Mouse (Mus musculus) forebrain, postnatal 0 days (tissue): Measurements from ENCODE around the gene Ttpal. TPM values are rescaled to one million over a fixed set of nuclear protein-coding genes. Genes with fewer than 3 reads are reported as not detected.

Experiments
- ATAC-seq: fragments of 200-750 bp; cut with Nextera tagmentation; 2 replicates; pipeline ENCODE4 v1.8.0; 2017; ENCODE audit warnings: mild to moderate bottlenecking, moderate library complexity
- DNase-seq: peaks from one replicate; pipeline ENCODE4 v3.0.0-alpha.2; 2015
- H3K27ac ChIP-seq: fragments of 300-500 bp; sonication (generic); 2 replicates; pipeline ENCODE4 v1.5.1; 2014; ENCODE audit warnings: low read depth, mild to moderate bottlenecking, antibody characterized with exemption, low read length, moderate library complexity, mixed read lengths
- H3K27me3 ChIP-seq: fragments of 300-500 bp; sonication (generic); 2 replicates; pipeline ENCODE4 v1.6.1; 2014; ENCODE audit warnings: mild to moderate bottlenecking, low read length, mixed read lengths; ENCODE audit not compliant: insufficient read depth
- H3K36me3 ChIP-seq: fragments of 300-500 bp; sonication (generic); 2 replicates; pipeline ENCODE4 v1.6.1; 2014; ENCODE audit warnings: mild to moderate bottlenecking, moderate library complexity; ENCODE audit not compliant: insufficient read depth
- H3K4me1 ChIP-seq: fragments of 300-500 bp; sonication (generic); 2 replicates; pipeline ENCODE4 v1.6.1; 2014; ENCODE audit warnings: antibody characterized with exemption; ENCODE audit not compliant: insufficient read depth
- H3K4me2 ChIP-seq: fragments of 300-500 bp; sonication (generic); 2 replicates; pipeline ENCODE4 v1.6.1; 2014; ENCODE audit warnings: low read depth, mild to moderate bottlenecking, moderate library complexity
- H3K4me3 ChIP-seq: fragments of 300-500 bp; sonication (generic); 2 replicates; pipeline ENCODE4 v1.5.1; 2014; ENCODE audit warnings: low read depth, low read length, mixed read lengths
- H3K9ac ChIP-seq: fragments of 300-500 bp; sonication (generic); 2 replicates; pipeline ENCODE4 v1.6.1; 2014; ENCODE audit warnings: mild to moderate bottlenecking
- H3K9me3 ChIP-seq: fragments of 300-500 bp; sonication (generic); 2 replicates; pipeline ENCODE4 v1.6.1; 2016; ENCODE audit warnings: low read length
- CTCF ChIP-seq: sonication (generic); IDR thresholded peaks from 2 replicates; pipeline ENCODE4 v1.5.1; 2016; ENCODE audit warnings: antibody characterized with exemption, control low read depth, low read depth
- WGBS: fragments of 180-500 bp; shearing (Covaris S2); extraction: QIAGEN DNeasy Blood & Tissue Kit; methylation state at CpG from one replicate; pipeline ENCODE4 v1.1.7; 2014; 5-methylcytosine and 5-hydroxymethylcytosine counted together
- polyA plus RNA-seq: library from polyadenylated mRNA; unstranded; fragments of >200 nt; fragmentation: Nextera tagmentation; extraction: Ambion mirVana; gene quantifications from 2 replicates; pipeline ENCODE4 v1.2.1, GENCODE M21; 2015
- total RNA-seq: library from RNA; depleted of rRNA; stranded (reverse); fragments of >200 nt; gene quantifications from 2 replicates; pipeline ENCODE4 v1.2.3, GENCODE M21; 2014; rRNA removed

The Ttpal gene
- 80.6 and 89.2 TPM in 2 replicates for total RNA-seq
- polyA plus RNA-seq: 23.5 and 32.1 TPM in 2 replicates

- H3K4me1 ChIP-seq: peaks cover 12% of the 10 kb centered on the region; the same call in 1 of the 2 replicates
- peak within 1 kb of the TSS; percentile 94 for H3K4me3 ChIP-seq
- H3K36me3 ChIP-seq: 0 out of 2 replicates have a peak, but pooled peaks cover under 1% of the 10 kb centered on the region
- peak within 1 kb of the TSS; percentile 96 for H3K9ac ChIP-seq
- H3K9me3 ChIP-seq: no peaks in the 10 kb centered on the region
- H3K27me3 ChIP-seq: no peaks in the 10 kb centered on the region
- TF ChIP-seq CTCF: peak; percentile 73
- H3K4me2 ChIP-seq: peak within 1 kb of the TSS; percentile 92
- peak within 1 kb of the TSS; percentile 91 for H3K27ac ChIP-seq
- 2% methylated on average over 57 of the region's 57 CpGs for WGBS
- DNase-seq (peak; percentile 94), ATAC-seq (peak; percentile 98)
Measured at GRCm38 (mm10) chr2:163602101-163602971, at the start of gene Ttpal. Gene Ttpal (plus strand): TSS chr2:163602314.

GRCm38 (mm10) chr2:163552518-163552929, 49.6 kb upstream of the Ttpal start:
- ATAC-seq (no peak), DNase-seq (no peak)
- no peak overlapping the region for H3K4me2 ChIP-seq
- no peak for TF ChIP-seq CTCF
- WGBS: 81% methylated on average over 8 of the region's 8 CpGs
- no peak overlapping the region for H3K9ac ChIP-seq
- no peaks in the 10 kb centered on the region for H3K27me3 ChIP-seq
- H3K4me3 ChIP-seq: no peak overlapping the region
- H3K4me1 ChIP-seq: no peaks in the 10 kb centered on the region
- no peaks in the 10 kb centered on the region for H3K9me3 ChIP-seq
- H3K36me3 ChIP-seq: no peaks in the 10 kb centered on the region
- H3K27ac ChIP-seq: no peak overlapping the region

GRCm38 (mm10) chr2:163554425-163554982, 47.6 kb upstream of the Ttpal start:
- Histone ChIP-seq H3K27me3 (no peaks in the 10 kb centered on the region), H3K9ac (no peak overlapping the region), H3K4me2 (no peak overlapping the region), H3K36me3 (no peaks in the 10 kb centered on the region), H3K27ac (no peak overlapping the region), H3K4me3 (no peak overlapping the region), H3K9me3 (no peaks in the 10 kb centered on the region), H3K4me1 (no peaks in the 10 kb centered on the region)
- no peak for DNase-seq
- WGBS: 84% methylated on average over 4 of the region's 4 CpGs
- ATAC-seq: no peak
- no peak for TF ChIP-seq CTCF

GRCm38 (mm10) chr2:163554996-163555395, 47.1 kb upstream of the Ttpal start:
- no peak for ATAC-seq
- no peaks in the 10 kb centered on the region for H3K4me1 ChIP-seq

GRCm38 (mm10) chr2:163555417-163555816, 46.7 kb upstream of the Ttpal start:
- ATAC-seq: no peak
- 81% methylated on average over 13 of the region's 13 CpGs for WGBS

More at GRCm38 (mm10) chr2:163554996-163555395, 47.1 kb upstream of the Ttpal start:
- WGBS: 77% methylated on average over 6 of the region's 6 CpGs
- no peak overlapping the region for H3K4me2 ChIP-seq
- no peaks in the 10 kb centered on the region for H3K36me3 ChIP-seq
- TF ChIP-seq CTCF: no peak
- H3K9ac ChIP-seq: no peak overlapping the region
- H3K9me3 ChIP-seq: no peaks in the 10 kb centered on the region
- no peak overlapping the region for H3K27ac ChIP-seq
- H3K4me3 ChIP-seq: no peak overlapping the region
- no peak for DNase-seq
- H3K27me3 ChIP-seq: no peaks in the 10 kb centered on the region

GRCm38 (mm10) chr2:163558548-163558947, 43.6 kb upstream of the Ttpal start:
- no peak overlapping the region for H3K9ac ChIP-seq
- H3K4me3 ChIP-seq: no peak overlapping the region
- DNase-seq (no peak), ATAC-seq (no peak)
- 83% methylated on average over 1 of the region's 1 CpGs for WGBS
- H3K27ac ChIP-seq: no peak overlapping the region
- no peaks in the 10 kb centered on the region for H3K36me3 ChIP-seq
- no peak overlapping the region for H3K4me2 ChIP-seq
- TF ChIP-seq CTCF: no peak
- no peaks in the 10 kb centered on the region for H3K27me3 ChIP-seq
- H3K9me3 ChIP-seq: no peaks in the 10 kb centered on the region
- no peaks in the 10 kb centered on the region for H3K4me1 ChIP-seq

More at GRCm38 (mm10) chr2:163555417-163555816, 46.7 kb upstream of the Ttpal start:
- Histone ChIP-seq H3K4me1 (no peaks in the 10 kb centered on the region), H3K4me3 (no peak overlapping the region), H3K27ac (no peak overlapping the region), H3K9ac (no peak overlapping the region), H3K4me2 (no peak overlapping the region), H3K9me3 (no peaks in the 10 kb centered on the region), H3K36me3 (no peaks in the 10 kb centered on the region), H3K27me3 (no peaks in the 10 kb centered on the region)
- TF ChIP-seq CTCF: no peak
- no peak for DNase-seq

- no peaks in the 10 kb centered on the region for H3K4me1 ChIP-seq
- DNase-seq (no peak), ATAC-seq (no peak)
- no peaks in the 10 kb centered on the region for H3K27me3 ChIP-seq
- no peak overlapping the region for H3K9ac ChIP-seq
- WGBS: 84% methylated on average over 5 of the region's 5 CpGs
- TF ChIP-seq CTCF: no peak
- no peaks in the 10 kb centered on the region for H3K36me3 ChIP-seq
- no peak overlapping the region for H3K4me2 ChIP-seq
- H3K4me3 ChIP-seq: no peak overlapping the region
- H3K9me3 ChIP-seq: no peaks in the 10 kb centered on the region
- no peak overlapping the region for H3K27ac ChIP-seq
Measured at GRCm38 (mm10) chr2:163559236-163559635, 42.9 kb upstream of the Ttpal start.
